Mouse (Mus musculus) midbrain, postnatal 0 days (tissue): ENCODE measurements at regions not wholly inside any gene's neighbourhood (a gene's known extent, or its start where the extent isn't known, plus 50 kb on each side); places are given as distances from the start of the nearest gene placed in this dataset.

Experiments
- ATAC-seq: fragments of 200-750 bp; cut with Nextera tagmentation; 2 replicates; pipeline ENCODE4 v1.8.0; 2017; ENCODE audit warnings: moderate number of reproducible peaks, mild to moderate bottlenecking, moderate TSS enrichment, moderate library complexity; ENCODE audit not compliant: low FRiP score
- DNase-seq: peaks from one replicate; pipeline ENCODE4 v3.0.0-alpha.2; 2015; ENCODE audit warnings: low spot score
- H3K27ac ChIP-seq: fragments of 300-500 bp; sonication (generic); 2 replicates; pipeline ENCODE4 v1.5.1; 2014; ENCODE audit warnings: low read depth, mild to moderate bottlenecking, low read length, mixed read lengths
- H3K27me3 ChIP-seq: fragments of 300-500 bp; sonication (generic); 2 replicates; pipeline ENCODE4 v1.6.1; 2014; ENCODE audit warnings: low read length, control low read depth, mixed read lengths; ENCODE audit not compliant: insufficient read depth
- H3K36me3 ChIP-seq: fragments of 300-500 bp; sonication (generic); 2 replicates; pipeline ENCODE4 v1.6.1; 2014; ENCODE audit warnings: low read length, control low read depth, mixed read lengths; ENCODE audit not compliant: insufficient read depth
- H3K4me1 ChIP-seq: fragments of 300-500 bp; sonication (generic); 2 replicates; pipeline ENCODE4 v1.6.1; 2014; ENCODE audit warnings: mild to moderate bottlenecking, control low read depth, antibody characterized with exemption, low read length, mixed read lengths; ENCODE audit not compliant: insufficient read depth
- H3K4me2 ChIP-seq: fragments of 300-500 bp; sonication (generic); 2 replicates; pipeline ENCODE4 v1.6.1; 2014; ENCODE audit warnings: low read depth, mild to moderate bottlenecking, low read length, mixed read lengths; ENCODE audit not compliant: poor library complexity, severe bottlenecking
- H3K4me3 ChIP-seq: fragments of 300-500 bp; sonication (generic); 2 replicates; pipeline ENCODE4 v1.5.1; 2014; ENCODE audit warnings: low read depth, mild to moderate bottlenecking, low read length, moderate library complexity
- H3K9ac ChIP-seq: fragments of 300-500 bp; sonication (generic); replicated peaks from 2 replicates; pipeline ENCODE4 v1.6.1; 2014; ENCODE audit warnings: mild to moderate bottlenecking, low read length, moderate library complexity, mixed read lengths; ENCODE audit not compliant: poor library complexity, severe bottlenecking
- H3K9me3 ChIP-seq: fragments of 300-500 bp; sonication (generic); 2 replicates; pipeline ENCODE4 v1.6.1; 2016; ENCODE audit warnings: low read length, control low read depth
- CTCF ChIP-seq: IDR thresholded peaks from 2 replicates; pipeline ENCODE4 v1.5.1; 2016; ENCODE audit warnings: antibody characterized with exemption, mild to moderate bottlenecking
- WGBS: fragments of 180-500 bp; shearing (Covaris S2); extraction: QIAGEN DNeasy Blood & Tissue Kit; methylation state at CpG from one replicate; pipeline ENCODE4 v1.1.7; 2014; 5-methylcytosine and 5-hydroxymethylcytosine counted together

DNA sequence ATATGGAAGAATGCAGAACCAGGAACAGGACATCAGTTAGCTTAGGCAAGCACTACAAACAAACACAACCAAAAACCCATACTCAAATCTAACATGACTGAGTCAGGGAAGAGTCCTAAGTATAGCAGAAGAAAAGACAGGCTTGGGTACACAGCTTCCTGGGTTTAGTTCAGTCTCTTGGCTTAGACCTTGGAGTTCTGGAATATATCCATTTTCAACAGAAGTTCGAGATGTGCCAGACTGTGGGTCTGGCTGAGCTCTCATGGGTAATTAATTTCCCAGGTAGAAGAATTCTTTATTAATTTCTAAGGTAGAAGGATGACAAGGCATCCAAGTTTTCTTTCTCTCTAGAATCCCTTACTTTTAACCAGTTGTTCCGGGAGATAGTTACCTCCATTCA, 396.2 kb downstream of the Gpam start:
- no peak for TF ChIP-seq CTCF
- ATAC-seq (no peak), DNase-seq (no peak)
- Histone ChIP-seq H3K4me2 (no peak overlapping the region), H3K9ac (no peak overlapping the region), H3K4me3 (no peak overlapping the region), H3K36me3 (no peaks in the 10 kb centered on the region), H3K27me3 (no peaks in the 10 kb centered on the region), H3K27ac (no peak overlapping the region), H3K4me1 (no peaks in the 10 kb centered on the region), H3K9me3 (no peaks in the 10 kb centered on the region)
- 92% methylated on average over 2 of the region's 2 CpGs for WGBS

GRCm38 (mm10) chr19:54730296-54730695, 396.7 kb downstream of the Gpam start:
- no peak overlapping the region for H3K27ac ChIP-seq
- 94% methylated on average over 2 of the region's 2 CpGs for WGBS
- no peak for ATAC-seq
- no peaks in the 10 kb centered on the region for H3K9me3 ChIP-seq
- H3K4me3 ChIP-seq: no peak overlapping the region
- H3K36me3 ChIP-seq: no peaks in the 10 kb centered on the region
- TF ChIP-seq CTCF: no peak
- H3K4me1 ChIP-seq: no peaks in the 10 kb centered on the region
- H3K27me3 ChIP-seq: no peaks in the 10 kb centered on the region
- H3K4me2 ChIP-seq: no peak overlapping the region
- H3K9ac ChIP-seq: no peak overlapping the region
- no peak for DNase-seq

GRCm38 (mm10) chr19:54722091-54722490, 404.9 kb downstream of the Gpam start:
- no peak overlapping the region for H3K4me2 ChIP-seq
- ATAC-seq: no peak
- no peak for DNase-seq
- H3K27ac ChIP-seq: no peak overlapping the region
- no peaks in the 10 kb centered on the region for H3K4me1 ChIP-seq
- 67% methylated on average over 2 of the region's 2 CpGs for WGBS
- no peaks in the 10 kb centered on the region for H3K27me3 ChIP-seq
- no peak for TF ChIP-seq CTCF
- no peaks in the 10 kb centered on the region for H3K36me3 ChIP-seq
- no peak overlapping the region for H3K9ac ChIP-seq
- no peak overlapping the region for H3K4me3 ChIP-seq
- no peaks in the 10 kb centered on the region for H3K9me3 ChIP-seq

DNA sequence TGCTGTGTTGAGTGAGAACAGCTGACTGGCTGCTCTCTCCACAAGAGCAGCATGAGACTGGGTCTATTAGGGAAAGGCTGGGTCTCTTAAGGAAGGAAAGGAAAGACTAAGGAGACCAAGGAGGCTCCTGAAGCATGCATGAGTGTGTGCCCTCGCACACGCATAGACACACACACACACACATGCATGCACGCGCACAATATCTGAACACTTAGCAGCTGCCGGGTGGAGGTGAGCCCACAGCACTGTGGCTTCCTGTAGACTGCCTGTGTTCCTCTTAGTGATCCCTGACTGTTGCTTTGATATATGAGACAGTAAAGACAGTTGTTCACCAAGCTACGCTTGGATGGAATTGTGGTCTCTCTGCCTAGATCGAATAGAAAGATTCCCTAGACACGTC, 429.6 kb downstream of the Gpam start:
- WGBS: 93% methylated on average over 8 of the region's 8 CpGs
- ATAC-seq: no peak
- H3K9me3 ChIP-seq: no peaks in the 10 kb centered on the region

DNA sequence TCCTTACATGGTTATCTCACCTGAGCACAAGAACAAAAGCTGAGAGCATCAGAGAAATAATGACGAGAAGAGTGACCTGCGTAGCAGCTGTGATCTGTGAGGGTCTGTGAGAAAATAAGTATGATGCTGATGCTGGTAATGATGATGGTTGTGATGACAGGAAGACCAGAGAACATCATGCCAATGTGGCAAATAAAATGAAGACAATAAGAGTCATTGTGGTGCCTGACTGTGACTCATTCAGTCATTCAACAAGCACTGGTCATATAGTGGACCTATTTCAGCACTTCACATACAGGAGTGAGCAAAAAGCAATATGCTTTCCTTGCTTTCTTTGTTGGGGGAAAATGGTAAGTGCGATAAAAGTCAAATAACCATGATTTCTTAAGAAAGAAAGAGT, 433.3 kb downstream of the Gpam start:
- Histone ChIP-seq H3K9me3 (no peaks in the 10 kb centered on the region), H3K27ac (no peak overlapping the region), H3K4me1 (no peaks in the 10 kb centered on the region), H3K4me2 (no peak overlapping the region), H3K4me3 (no peak overlapping the region), H3K36me3 (no peaks in the 10 kb centered on the region), H3K9ac (no peak overlapping the region), H3K27me3 (no peaks in the 10 kb centered on the region)
- no peak for TF ChIP-seq CTCF
- WGBS: 95% methylated on average over 3 of the region's 3 CpGs
- DNase-seq (no peak), ATAC-seq (no peak)

More for the DNA sequence above, 429.6 kb downstream of the Gpam start:
- Histone ChIP-seq H3K4me3 (no peak overlapping the region), H3K27ac (no peak overlapping the region), H3K36me3 (no peaks in the 10 kb centered on the region), H3K27me3 (no peaks in the 10 kb centered on the region), H3K4me2 (no peak overlapping the region), H3K9ac (no peak overlapping the region), H3K4me1 (no peaks in the 10 kb centered on the region)
- no peak for TF ChIP-seq CTCF
- no peak for DNase-seq

- Histone ChIP-seq H3K4me2 (no peak overlapping the region), H3K36me3 (no peaks in the 10 kb centered on the region), H3K9me3 (no peaks in the 10 kb centered on the region), H3K4me3 (no peak overlapping the region), H3K4me1 (no peaks in the 10 kb centered on the region), H3K9ac (no peak overlapping the region), H3K27ac (no peak overlapping the region), H3K27me3 (no peaks in the 10 kb centered on the region)
- no peak for DNase-seq
- ATAC-seq: no peak
- 95% methylated on average over 1 of the region's 1 CpGs for WGBS
- TF ChIP-seq CTCF: no peak
These were observed 433.9 kb downstream of the Gpam start for GRCm38 (mm10) chr19:54693094-54693493.
